Mouse (Mus musculus): ENCODE measurements around the gene Rbm20. TPM values are rescaled to one million over a fixed set of nuclear protein-coding genes. Genes with fewer than 3 reads are reported as not detected.

The Rbm20 gene
- polyA plus RNA-seq, 1 experiment from 2014 or later: 0.96 TPM

- H3K4me3 ChIP-seq (replicated peaks): no peak overlapping the region
- no peak overlapping the region for H3K9ac ChIP-seq
- no peaks in the 10 kb centered on the region for H3K27me3 ChIP-seq (replicated peaks)
- no peaks in the 10 kb centered on the region for H3K36me3 ChIP-seq
- peaks cover 3% of the 10 kb centered on the region; the same call in 1 of the 2 replicates for H3K4me1 ChIP-seq
- no peak overlapping the region for H3K4me2 ChIP-seq
- 77% methylated on average over 5 of the region's 5 CpGs for WGBS
- no peak overlapping the region for H3K27ac ChIP-seq
- no peak for ATAC-seq (ENCODE audit: insufficient read depth, low FRiP score, low read depth)
- no peaks in the 10 kb centered on the region for H3K9me3 ChIP-seq
Observed at GRCm38 (mm10) chr19:53786836-53787235, 109.7 kb downstream of the Rbm20 start.

- Histone ChIP-seq H3K27ac (no peak overlapping the region), H3K27me3 (replicated peaks) (no peaks in the 10 kb centered on the region), H3K4me3 (replicated peaks) (no peak overlapping the region), H3K9ac (no peak overlapping the region), H3K4me2 (no peak overlapping the region), H3K9me3 (no peaks in the 10 kb centered on the region), H3K36me3 (no peaks in the 10 kb centered on the region), H3K4me1 (peaks cover 6% of the 10 kb centered on the region; the same call in 1 of the 2 replicates)
- 68% methylated on average over 14 of the region's 14 CpGs for WGBS
- peak; percentile 76; the same call in 1 of the 2 replicates for ATAC-seq (ENCODE audit: insufficient read depth, low FRiP score, low read depth)
Observed at GRCm38 (mm10) chr19:53788621-53789331, 111.7 kb downstream of the Rbm20 start.

GRCm38 (mm10) chr19:53789571-53789970 lies 112.5 kb downstream of the Rbm20 start:
- H3K36me3 ChIP-seq: no peaks in the 10 kb centered on the region
- 66% methylated on average over 7 of the region's 7 CpGs for WGBS

DNA sequence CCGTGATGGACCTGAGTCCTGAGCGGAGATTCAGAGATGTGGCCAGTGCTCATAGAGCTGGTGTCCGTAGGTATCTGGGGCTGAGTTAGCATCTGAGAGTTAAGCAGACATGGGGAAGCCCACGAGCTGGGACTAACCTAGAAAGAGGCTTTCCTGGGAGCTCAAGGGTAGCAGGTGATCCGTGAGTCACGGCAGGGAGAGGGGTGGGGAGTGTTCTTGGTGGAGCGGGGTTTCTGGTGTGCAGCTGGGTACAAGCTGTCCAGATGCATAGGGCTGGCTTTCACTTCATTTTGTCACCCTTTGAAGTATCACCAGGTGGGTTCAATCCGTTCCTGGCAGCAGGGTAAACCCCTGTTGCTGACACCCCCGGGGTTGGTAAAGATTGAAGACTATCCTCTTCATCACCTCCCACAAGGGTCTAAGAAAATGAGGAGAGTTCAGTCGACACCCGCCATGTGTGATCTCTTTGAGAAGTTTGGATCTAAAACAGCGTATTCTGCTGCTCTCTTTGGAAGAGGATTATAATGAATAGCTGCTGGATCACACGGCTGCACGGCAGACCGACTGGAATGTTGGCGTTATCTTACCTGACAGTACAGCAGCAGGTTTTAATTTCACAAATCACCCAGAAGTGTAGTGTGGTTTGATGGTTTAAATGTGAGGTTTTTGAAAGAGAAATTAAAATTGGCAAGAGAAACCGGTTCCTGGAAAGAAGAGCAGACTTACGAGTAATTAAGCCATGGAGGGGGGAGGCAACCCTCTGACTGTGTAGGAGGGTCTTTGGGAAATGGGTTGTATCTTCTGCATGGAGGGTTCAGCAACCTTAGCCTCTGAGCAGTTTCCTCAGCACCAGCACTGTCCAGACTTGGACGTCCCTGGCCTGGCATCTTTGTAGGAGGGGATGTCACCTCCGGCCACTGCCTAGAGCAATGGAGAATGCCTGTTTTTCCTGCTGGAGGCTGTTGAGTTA lies 114.9 kb downstream of the Rbm20 start:
- Histone ChIP-seq H3K4me3 (replicated peaks) (no peak overlapping the region), H3K36me3 (no peaks in the 10 kb centered on the region), H3K4me2 (peak overlapping the region; percentile 21; the same call in 1 of the 2 replicates), H3K27ac (no peak overlapping the region), H3K9ac (no peak overlapping the region), H3K27me3 (replicated peaks) (no peaks in the 10 kb centered on the region), H3K9me3 (no peaks in the 10 kb centered on the region), H3K4me1 (peaks cover 6% of the 10 kb centered on the region; the same call in 1 of the 2 replicates)
- ATAC-seq (ENCODE audit: insufficient read depth, low FRiP score, low read depth): no peak
- WGBS: 52% methylated on average over 20 of the region's 20 CpGs

More at GRCm38 (mm10) chr19:53789571-53789970, 112.5 kb downstream of the Rbm20 start:
- peaks cover 6% of the 10 kb centered on the region; the same call in 1 of the 2 replicates for H3K4me1 ChIP-seq
- no peak overlapping the region for H3K4me3 ChIP-seq (replicated peaks)
- ATAC-seq (ENCODE audit: insufficient read depth, low FRiP score, low read depth): no peak
- no peak overlapping the region for H3K4me2 ChIP-seq
- no peaks in the 10 kb centered on the region for H3K27me3 ChIP-seq (replicated peaks)
- no peaks in the 10 kb centered on the region for H3K9me3 ChIP-seq
- H3K27ac ChIP-seq: no peak overlapping the region
- H3K9ac ChIP-seq: no peak overlapping the region

DNA sequence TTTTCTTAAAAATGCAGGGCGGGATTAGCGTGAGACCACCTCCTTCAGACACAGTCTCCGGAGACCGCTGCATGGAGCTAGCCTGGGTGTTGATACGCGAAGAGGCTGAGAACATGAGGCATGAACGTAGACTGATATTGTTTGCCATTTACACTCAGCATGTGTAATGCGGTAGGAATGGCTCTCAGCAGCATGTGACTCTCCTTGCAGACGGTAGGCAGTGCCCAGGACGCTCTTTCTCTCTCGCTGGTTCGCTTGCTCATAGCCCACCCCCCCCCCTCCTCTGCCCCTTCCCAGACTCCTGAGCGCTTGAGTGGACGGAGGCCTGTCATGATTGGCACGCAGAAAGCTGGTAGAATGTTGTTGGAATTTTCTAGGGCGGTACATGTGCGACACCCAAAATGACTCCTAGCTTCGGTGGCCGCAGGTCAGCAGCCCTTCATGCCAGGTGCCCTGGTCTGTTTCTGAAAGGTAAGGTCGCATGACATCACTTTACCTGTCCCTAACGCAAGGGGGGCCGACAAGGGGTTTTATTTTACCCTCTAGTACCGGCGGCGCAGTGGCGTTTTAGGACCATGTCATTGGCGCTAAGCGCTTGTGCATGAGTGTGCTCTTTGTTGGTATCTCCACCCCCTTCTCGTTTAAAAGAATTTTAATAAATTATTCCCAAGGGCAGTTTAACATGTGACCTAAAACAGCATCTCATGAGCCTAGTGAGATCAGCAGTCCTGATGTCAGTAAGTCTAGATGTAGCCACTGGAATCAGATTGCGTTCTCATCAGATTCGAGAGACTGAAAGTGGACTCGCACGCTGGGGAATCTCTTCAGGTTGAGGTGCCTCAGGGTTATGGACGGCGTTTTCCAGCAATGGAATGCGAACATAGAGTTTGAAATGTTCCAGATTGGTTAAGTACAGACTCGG lies 116.1 kb downstream of the Rbm20 start:
- 85% methylated on average over 37 of the region's 37 CpGs for WGBS
- ATAC-seq (ENCODE audit: insufficient read depth, low FRiP score, low read depth): no peak

GRCm38 (mm10) chr19:53793994-53794890 lies 117.1 kb downstream of the Rbm20 start:
- Histone ChIP-seq H3K27ac (no peak overlapping the region), H3K4me2 (no peak overlapping the region), H3K4me1 (peaks cover 3% of the 10 kb centered on the region; the same call in 1 of the 2 replicates), H3K27me3 (replicated peaks) (no peaks in the 10 kb centered on the region), H3K36me3 (no peaks in the 10 kb centered on the region), H3K9me3 (no peaks in the 10 kb centered on the region), H3K9ac (no peak overlapping the region), H3K4me3 (replicated peaks) (no peak overlapping the region)
- no peak for ATAC-seq (ENCODE audit: insufficient read depth, low FRiP score, low read depth)
- WGBS: 66% methylated on average over 23 of the region's 23 CpGs

More for the DNA sequence above, 116.1 kb downstream of the Rbm20 start:
- H3K9ac ChIP-seq: no peak overlapping the region
- no peak overlapping the region for H3K4me3 ChIP-seq (replicated peaks)
- no peak overlapping the region for H3K27ac ChIP-seq
- H3K4me2 ChIP-seq: no peak overlapping the region
- H3K4me1 ChIP-seq: peaks cover 6% of the 10 kb centered on the region; the same call in 1 of the 2 replicates
- H3K9me3 ChIP-seq: no peaks in the 10 kb centered on the region
- no peaks in the 10 kb centered on the region for H3K27me3 ChIP-seq (replicated peaks)
- H3K36me3 ChIP-seq: no peaks in the 10 kb centered on the region

GRCm38 (mm10) chr19:53794996-53795395 lies 117.9 kb downstream of the Rbm20 start:
- no peak overlapping the region for H3K4me3 ChIP-seq (replicated peaks)
- no peaks in the 10 kb centered on the region for H3K36me3 ChIP-seq
- no peak for ATAC-seq (ENCODE audit: insufficient read depth, low FRiP score, low read depth)

DNA sequence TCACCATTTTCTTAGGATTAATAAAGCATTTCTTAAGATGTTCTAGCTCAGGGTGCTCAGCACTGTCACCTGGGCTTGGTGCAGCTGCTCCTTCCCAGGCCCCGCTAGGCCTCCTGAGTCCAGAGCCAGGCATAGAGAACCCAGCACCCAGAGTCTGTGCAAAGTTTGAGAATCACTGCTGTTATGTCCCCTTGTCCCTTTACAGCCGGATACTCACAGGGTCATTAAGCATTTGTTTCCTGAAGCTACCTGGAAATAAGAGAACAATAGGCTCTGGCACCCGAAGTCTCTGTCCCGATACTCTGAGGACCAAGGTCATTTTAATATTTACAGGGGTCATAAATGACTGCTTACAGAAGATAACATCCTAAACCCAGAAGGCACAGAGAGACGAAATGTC lies 118.9 kb downstream of the Rbm20 start:
- ATAC-seq (ENCODE audit: insufficient read depth, low FRiP score, low read depth): no peak
- H3K36me3 ChIP-seq: no peaks in the 10 kb centered on the region
- no peak overlapping the region for H3K27ac ChIP-seq
- H3K4me3 ChIP-seq (replicated peaks): no peak overlapping the region
- H3K9me3 ChIP-seq: no peaks in the 10 kb centered on the region
- H3K27me3 ChIP-seq (replicated peaks): no peaks in the 10 kb centered on the region
- H3K4me1 ChIP-seq: peaks cover 3% of the 10 kb centered on the region; the same call in 1 of the 2 replicates
- 71% methylated on average over 5 of the region's 5 CpGs for WGBS
- H3K9ac ChIP-seq: no peak overlapping the region
- H3K4me2 ChIP-seq: no peak overlapping the region

More at GRCm38 (mm10) chr19:53794996-53795395, 117.9 kb downstream of the Rbm20 start:
- 71% methylated on average over 4 of the region's 4 CpGs for WGBS
- Histone ChIP-seq H3K27ac (no peak overlapping the region), H3K9me3 (no peaks in the 10 kb centered on the region), H3K4me1 (peaks cover 3% of the 10 kb centered on the region; the same call in 1 of the 2 replicates), H3K27me3 (replicated peaks) (no peaks in the 10 kb centered on the region), H3K4me2 (no peak overlapping the region), H3K9ac (no peak overlapping the region)

DNA sequence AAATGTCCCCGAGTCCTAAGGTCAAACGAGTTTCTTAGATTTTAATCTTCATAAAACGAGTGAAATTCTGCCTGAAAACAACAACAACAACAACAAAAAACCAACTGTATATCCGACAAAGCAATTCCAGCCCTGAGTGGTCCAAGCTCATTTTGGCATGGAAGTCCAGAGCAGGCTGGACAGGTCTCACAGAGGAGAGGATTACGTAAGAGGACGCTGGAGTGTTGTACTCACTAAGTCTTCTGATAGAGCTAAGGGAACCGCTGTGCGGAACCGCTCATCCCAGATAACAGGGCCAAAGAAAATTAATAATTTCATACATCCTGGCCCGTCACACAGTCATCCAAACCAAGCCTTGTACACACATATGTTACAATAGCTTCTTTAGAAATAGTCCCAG lies 120.7 kb downstream of the Rbm20 start:
- H3K4me2 ChIP-seq: no peak overlapping the region

GRCm38 (mm10) chr19:53799885-53800284 lies 122.8 kb downstream of the Rbm20 start:
- 58% methylated on average over 11 of the region's 11 CpGs for WGBS
- Histone ChIP-seq H3K27ac (no peak overlapping the region), H3K4me3 (replicated peaks) (no peak overlapping the region), H3K9me3 (no peaks in the 10 kb centered on the region), H3K27me3 (replicated peaks) (no peaks in the 10 kb centered on the region), H3K4me1 (no peaks in the 10 kb centered on the region), H3K9ac (no peak overlapping the region), H3K4me2 (no peak overlapping the region), H3K36me3 (no peaks in the 10 kb centered on the region)
- no peak; the same call in 1 of the 2 replicates for ATAC-seq (ENCODE audit: insufficient read depth, low FRiP score, low read depth)

More for the DNA sequence above, 120.7 kb downstream of the Rbm20 start:
- Histone ChIP-seq H3K9ac (no peak overlapping the region), H3K4me3 (replicated peaks) (no peak overlapping the region), H3K27me3 (replicated peaks) (no peaks in the 10 kb centered on the region), H3K9me3 (no peaks in the 10 kb centered on the region), H3K36me3 (no peaks in the 10 kb centered on the region), H3K4me1 (no peaks in the 10 kb centered on the region), H3K27ac (no peak overlapping the region)
- WGBS: 76% methylated on average over 10 of the region's 10 CpGs
- no peak for ATAC-seq (ENCODE audit: insufficient read depth, low FRiP score, low read depth)
